Mouse (Mus musculus) brain, embryonic 18.5 days (tissue): ENCODE data around the gene Dgcr6.

Source experiments
- DNase-seq: peaks from one replicate; pipeline ENCODE4 v3.0.0-alpha.2; 2012; ENCODE audit warnings: low read depth, low spot score

Gene Dgcr6

DNA sequence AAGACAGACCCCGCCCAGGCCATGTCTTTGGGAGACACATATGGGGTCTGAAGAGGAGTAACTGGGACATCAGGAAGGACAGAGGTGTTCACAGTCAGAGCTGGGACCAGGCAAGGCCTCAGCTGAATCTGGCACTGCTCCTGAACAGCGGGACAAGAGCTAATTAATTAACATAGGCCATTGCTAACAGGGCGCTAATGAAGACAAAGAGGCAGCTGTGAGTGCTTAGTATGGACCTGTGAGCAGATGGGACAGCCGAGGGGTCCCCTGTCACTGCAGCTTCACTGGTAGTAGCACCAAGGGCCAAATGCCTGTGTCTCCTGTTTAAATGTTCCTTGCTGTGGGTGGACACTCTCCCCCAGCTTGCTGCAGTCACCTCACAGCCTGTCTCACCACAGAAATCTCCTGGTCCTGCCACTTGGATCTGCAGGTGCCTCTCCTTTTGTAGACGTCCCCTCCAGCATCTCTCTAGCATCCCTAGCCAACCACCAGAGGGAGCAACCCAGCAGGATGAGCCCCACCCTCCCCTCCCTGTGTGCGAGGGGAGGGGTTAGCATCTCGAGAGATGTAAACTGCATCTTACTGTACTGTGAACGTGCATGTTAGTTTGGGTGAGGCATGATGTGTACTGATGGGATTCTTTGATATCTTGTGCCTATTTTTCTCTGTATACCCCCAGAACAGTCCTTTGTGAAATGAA is 66.5 kb downstream of the Dgcr6 start:
- DNase-seq: no peak
